Mouse (Mus musculus): ENCODE data around the gene Nrxn3.
A peak's percentile ranks its signal among the peaks of the same experiment; 100 is the strongest.

Gene Nrxn3

DNA sequence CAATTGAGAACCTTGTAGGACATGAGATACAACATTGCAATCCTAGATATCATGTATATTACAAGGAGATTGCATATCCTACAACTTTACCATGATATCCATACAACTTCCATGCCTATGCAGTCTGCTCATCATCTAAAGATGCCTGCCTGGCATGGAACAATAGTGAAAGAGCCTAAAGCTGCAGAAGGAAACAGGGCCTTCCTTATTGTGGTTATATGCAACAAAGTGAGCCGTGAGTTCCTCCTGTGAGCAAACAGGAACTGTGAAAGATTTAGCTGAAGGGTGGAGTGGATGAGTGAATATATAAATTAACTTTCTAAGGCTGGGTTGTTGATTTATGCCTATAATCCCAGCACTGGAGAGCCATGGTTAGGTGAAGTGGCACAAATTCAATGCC is 1373.1 kb downstream of the Nrxn3 start:
- no peak for DNase-seq (ENCODE audit: low spot score in 2 of 2)

DNA sequence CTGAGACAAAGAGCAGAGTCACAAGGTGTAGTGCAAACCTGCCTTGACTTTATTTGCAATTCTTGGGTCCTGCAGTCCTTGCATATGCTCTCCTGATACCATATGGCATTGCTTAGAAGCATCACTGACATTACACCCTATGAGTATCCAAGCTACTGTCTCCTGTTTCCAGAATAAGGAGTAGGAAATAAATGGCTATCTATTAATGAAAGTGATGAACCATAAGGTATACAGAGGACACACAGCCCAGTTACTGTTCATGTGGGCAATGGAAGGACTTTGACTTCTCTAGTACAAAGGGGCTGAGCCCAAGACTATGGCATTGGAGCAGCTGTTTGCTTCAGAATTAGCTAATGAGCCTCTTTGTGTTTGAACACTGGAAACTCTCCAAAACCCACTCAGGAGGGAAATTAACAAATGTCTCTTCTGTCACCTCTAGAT is 1390.7 kb downstream of the Nrxn3 start:
- DNase-seq (ENCODE audit: low spot score in 2 of 2) = no peak

DNA sequence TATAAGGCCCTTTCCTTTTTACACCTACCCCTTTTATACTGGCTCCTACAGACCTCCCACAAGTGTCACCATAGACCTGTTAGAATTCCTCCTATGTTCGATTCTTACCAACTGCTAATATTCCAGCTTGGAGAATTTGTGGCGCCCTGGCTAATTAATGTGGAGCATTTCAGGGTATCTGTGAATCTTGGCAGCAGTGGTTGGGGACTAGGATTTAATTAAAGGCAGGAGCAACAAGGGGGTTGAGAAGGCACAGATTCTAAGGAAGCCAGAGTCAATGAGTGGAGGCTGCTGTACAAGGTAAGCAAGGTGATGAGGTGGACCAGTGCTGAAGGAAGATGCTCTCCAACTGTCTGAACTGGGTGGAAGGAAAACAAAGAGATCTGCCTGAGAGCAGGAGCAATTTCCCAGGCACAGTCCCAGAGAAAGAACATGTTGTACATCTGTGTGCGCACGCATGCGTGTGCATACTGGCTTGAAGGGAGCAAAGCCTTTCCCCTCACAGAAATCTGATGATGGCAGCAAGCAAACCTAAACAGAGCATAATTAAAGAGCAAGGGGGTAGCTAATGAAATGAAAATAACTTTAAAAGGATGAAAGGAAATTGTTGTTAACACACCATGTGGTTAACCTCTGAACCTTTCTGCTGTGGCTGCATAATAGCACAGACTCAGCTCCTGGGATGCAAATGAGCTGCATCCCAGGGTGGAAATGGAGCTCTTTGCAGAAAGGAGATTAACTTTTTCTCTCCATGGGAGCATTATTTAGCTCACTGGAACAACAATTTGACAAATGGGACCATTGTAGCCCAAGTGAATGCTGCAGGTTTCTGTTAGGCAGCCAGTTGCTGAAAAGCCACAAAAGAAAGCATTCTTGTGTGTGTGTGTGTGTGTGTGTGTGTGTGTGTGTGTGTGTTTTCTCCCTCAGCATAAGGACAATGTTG is 1409.5 kb downstream of the Nrxn3 start:
- no peak for DNase-seq (ENCODE audit: low spot score in 2 of 2)

- peak; percentile 61 to 81 for DNase-seq (ENCODE audit: low spot score in 2 of 2)
Measured at GRCm38 (mm10) chr12:90142011-90142410, 1419.3 kb downstream of the Nrxn3 start.

- peak; percentile 47 to 77 for DNase-seq (ENCODE audit: low spot score in 2 of 2)
Measured at GRCm38 (mm10) chr12:90144247-90144646, 1421.6 kb downstream of the Nrxn3 start.

GRCm38 (mm10) chr12:90158131-90158772 is 1435.6 kb downstream of the Nrxn3 start:
- no peak for DNase-seq (ENCODE audit: low spot score in 2 of 2)

DNA sequence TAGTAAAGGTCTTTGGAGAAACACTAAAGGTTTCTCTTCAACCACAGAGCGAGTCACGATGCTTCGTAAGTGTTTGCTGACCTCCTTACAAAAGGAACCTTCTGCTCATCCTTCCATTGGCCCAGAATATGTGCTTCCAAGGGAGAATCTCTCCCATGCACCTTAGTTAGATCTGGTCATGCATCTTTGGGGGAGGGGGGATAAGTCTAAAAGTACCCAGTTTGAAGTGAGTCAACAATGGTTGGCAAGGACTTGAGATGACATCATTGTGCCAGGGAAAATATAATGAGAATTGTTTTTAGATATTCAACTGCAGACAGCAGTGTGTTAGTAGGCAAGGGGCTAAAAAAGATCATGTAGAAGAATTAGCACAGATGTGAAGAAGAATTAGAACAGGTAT is 1437.2 kb downstream of the Nrxn3 start:
- DNase-seq (ENCODE audit: low spot score in 2 of 2) = no peak

DNA sequence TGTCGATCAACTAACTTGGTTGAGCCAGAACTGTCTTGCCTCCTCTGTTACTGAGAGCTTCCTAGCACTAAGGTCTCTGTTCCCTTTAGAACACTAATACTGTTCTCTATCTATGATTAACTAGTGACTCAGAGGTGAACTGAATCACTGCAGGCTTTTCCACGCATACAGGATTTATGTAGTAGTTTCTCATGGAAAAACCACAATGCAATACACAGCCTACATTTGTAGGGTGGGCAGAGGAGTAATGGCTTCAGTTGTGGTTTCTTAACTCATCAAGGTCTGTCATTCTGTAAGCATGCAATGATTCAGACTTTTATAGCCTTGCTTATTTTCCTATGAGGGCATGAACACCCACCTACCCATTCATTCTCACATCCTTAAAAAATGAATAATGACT is 1443.4 kb downstream of the Nrxn3 start:
- DNase-seq (ENCODE audit: low spot score in 2 of 2) = no peak

GRCm38 (mm10) chr12:90181566-90181965 is 1458.9 kb downstream of the Nrxn3 start:
- DNase-seq (ENCODE audit: low spot score in 2 of 2) = no peak

- no peak for DNase-seq (ENCODE audit: low spot score in 2 of 2)
Measured at GRCm38 (mm10) chr12:90183021-90183420, 1460.3 kb downstream of the Nrxn3 start.

- no peak for DNase-seq (ENCODE audit: low spot score in 2 of 2)
Measured at GRCm38 (mm10) chr12:90196161-90196560, 1473.5 kb downstream of the Nrxn3 start.

DNA sequence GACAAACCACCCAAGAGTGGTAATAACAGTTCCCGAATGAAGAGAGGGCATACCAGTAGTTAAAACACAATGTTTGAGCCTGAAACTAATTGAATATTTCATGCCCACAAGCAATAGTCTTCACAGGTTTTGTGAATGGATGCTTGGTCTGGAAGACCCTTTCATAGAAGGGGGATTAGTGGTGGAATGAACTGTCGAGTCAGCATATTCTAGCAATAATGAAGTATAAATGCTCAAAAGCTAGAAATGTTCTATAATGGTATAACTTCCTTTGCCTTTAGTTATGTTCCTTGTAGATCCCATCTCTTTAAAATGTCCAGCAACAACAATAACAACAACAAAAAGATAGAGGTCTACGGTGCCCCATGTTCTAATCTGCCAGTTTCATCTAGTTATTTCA is 1475.3 kb downstream of the Nrxn3 start:
- DNase-seq (ENCODE audit: low spot score in 2 of 2) = no peak

DNA sequence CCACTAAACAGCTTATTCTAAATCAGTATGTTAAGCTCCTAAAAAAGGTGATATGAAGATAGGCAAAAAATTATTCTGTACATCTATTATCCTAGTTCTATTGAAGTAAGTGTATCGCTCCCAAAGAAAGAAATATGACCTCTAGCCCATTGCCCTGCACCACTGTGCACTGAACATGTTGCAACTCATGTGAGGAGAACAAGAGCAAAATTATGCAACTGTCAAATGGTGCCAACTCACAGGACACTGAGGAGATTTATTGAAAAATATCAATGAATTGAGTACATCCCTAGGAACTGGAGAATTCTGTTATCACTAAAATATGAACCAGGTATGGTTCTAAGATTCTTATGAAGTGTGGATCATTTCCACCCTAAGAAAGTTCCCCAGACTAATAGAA is 1479.8 kb downstream of the Nrxn3 start:
- DNase-seq (ENCODE audit: low spot score in 2 of 2) = no peak

DNA sequence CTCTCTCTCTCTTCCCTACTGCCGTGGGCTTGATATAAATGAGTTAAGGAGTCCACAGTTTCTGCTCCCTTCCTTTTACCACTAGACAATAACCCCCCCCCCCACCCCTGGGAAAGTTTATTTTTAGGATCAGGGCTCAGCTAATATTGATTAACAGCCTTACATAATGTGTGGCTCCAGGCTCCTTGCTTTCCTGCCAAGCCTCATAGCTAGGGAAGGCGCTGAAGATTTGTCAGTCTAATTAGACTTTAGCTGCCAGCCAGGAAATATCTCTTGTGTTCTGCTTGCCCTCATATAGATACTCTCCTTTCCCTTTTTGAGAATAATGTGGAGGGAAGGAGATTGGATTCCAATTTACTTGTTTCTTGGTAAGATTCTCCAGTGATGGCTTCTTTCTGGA is 1488.7 kb downstream of the Nrxn3 start:
- no peak for DNase-seq (ENCODE audit: low spot score in 2 of 2)

GRCm38 (mm10) chr12:90217060-90217459 is 1494.4 kb downstream of the Nrxn3 start:
- no peak for DNase-seq (ENCODE audit: low spot score in 2 of 2)

DNA sequence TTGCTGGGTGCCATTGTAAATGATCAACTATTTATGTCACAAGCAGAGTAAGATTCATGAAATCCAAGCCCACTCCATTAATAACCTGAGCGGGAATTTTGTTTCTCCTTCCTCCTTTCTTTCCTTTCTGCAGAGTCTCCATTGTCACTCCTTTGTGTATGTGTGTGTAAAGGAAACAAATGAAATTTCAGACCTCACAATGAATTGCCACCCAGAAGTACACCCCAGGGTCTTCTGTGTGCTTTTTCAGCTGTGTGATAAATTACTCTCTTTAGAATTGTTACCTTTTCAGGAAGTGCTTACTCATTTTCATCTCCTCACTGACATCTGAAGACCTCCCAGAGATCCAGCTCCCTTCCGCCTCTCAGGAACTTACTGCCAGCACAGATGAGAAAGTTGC is 1506.4 kb downstream of the Nrxn3 start:
- no peak for DNase-seq (ENCODE audit: low spot score in 2 of 2)

GRCm38 (mm10) chr12:90236093-90236492 is 1513.4 kb downstream of the Nrxn3 start:
- no peak for DNase-seq (ENCODE audit: low spot score in 2 of 2)

GRCm38 (mm10) chr12:90260301-90260700 is 1537.6 kb downstream of the Nrxn3 start:
- no peak for DNase-seq (ENCODE audit: low spot score in 2 of 2)

- DNase-seq (ENCODE audit: low spot score in 2 of 2) = no peak
Measured at GRCm38 (mm10) chr12:90268111-90268510, 1545.4 kb downstream of the Nrxn3 start.

DNA sequence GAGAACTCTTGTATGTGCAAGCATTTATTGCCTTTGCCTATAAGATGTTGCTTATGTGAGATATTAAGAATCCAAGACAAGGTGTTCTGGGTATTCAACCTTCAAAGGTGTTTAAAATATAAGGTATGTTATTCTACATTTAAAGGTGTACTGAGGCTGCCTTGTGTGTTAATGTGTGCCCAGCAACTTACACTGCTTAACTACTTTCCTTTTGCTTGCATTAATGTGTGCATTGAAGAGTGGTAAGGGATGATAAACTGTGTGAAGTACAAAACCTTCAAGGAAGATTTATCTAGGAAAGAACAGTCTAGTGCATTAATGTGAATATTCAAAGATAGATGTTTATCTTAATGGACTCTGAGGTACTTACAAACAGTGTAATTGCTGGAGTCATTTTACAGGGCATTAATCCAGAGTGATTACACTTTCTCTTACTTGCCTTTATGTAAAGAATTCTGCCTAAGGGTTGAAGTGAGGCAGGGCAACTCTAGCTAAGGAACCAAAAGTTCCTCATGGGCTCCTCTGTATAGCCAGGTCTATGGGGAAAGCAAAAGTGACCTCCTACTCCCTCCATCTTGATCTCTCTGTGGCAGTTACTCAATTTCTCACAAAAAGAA is 1548.2 kb downstream of the Nrxn3 start:
- no peak for DNase-seq (ENCODE audit: low spot score in 2 of 2)

DNA sequence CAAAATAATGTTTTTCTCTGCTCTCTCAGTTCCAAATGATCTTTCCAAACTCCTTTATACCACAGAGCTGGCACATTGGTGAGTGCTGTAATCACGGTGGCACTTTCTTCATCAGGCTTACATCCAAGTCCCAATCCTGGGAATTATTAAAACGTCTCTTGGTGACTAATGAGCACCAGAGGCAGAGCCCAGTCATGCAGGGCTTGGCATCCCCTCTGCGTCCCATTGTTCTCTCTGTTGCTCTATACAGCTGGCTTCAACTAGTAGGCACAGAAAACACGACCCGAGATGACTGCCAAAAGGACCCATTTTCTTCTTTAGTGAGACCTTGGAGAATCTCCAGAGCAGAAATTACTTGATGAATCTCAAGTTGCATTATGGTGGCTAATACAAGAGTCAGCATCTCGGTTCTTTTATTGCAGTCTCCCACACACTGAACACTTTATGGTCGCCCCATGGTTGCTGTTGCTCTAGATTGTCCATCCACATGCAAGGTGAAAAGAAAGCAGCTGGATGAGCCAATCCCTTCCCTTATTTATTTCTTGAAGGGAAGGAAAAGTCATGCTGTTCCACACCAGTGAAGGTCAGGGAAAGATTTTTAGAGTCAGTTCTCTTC is 1552.1 kb downstream of the Nrxn3 start:
- DNase-seq (ENCODE audit: low spot score in 2 of 2) = peak; percentile 67 to 79

DNA sequence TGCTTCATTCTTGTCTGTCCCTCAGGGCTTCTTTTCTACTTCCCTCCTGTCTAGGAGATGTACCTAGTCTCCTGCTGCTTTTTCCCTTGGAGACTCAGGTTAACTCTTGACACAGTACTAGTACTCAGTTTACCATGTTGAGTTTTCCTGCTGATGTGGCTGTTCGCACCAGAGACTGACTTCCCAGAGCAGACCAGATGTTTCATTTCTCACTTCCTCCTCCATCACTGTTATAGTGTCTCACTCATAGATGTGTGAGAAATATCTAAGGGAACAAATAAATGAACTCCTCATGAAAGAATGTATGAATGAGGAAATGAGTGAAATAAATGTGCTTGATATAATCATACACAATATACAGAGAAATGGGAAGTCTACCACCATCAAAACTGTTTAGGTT is 1558.6 kb downstream of the Nrxn3 start:
- no peak for DNase-seq (ENCODE audit: low spot score in 2 of 2)
